Mouse (Mus musculus) spleen, adult 18-20 months (tissue): ENCODE measurements around the gene Lingo2.

Experiments used
- DNase-seq, 2 experiments: peaks; one replicate each; pipeline ENCODE4 v3.0.0; 2022; ENCODE audit warnings: mixed read lengths in 2 of 2

The Lingo2 gene

DNA sequence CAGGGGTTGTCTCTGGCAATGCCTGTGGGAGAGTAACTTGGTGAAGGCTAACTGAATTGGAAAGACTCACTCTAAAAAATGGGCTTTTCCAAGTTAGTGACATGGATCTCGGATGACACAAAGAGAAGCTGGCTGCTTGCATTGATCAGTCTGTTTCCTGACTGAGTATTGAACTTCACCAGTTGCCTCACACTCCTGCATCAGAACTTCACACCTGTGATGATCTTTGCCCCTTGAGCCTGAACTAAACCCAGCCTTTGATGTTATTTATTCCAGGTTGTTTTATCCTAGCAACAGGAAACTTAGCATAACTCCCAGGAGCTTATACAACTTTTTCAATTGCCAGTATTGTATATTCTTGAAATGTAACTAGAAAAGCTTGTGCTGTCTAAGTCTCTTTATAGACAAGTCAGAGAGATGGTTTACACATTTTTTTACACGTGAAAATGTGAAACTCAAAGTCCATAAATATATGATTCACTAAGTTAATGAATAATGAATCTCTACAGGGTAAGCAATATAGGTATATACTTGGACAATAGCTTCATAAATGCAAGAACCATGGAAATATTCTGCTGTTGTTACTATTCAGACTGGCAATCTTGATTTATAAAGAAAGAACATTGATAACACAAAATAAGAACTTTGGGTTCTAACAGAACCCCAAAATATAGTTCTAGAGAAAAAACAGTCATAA, 410.7 kb downstream of the Lingo2 start:
- no peak for DNase-seq

DNA sequence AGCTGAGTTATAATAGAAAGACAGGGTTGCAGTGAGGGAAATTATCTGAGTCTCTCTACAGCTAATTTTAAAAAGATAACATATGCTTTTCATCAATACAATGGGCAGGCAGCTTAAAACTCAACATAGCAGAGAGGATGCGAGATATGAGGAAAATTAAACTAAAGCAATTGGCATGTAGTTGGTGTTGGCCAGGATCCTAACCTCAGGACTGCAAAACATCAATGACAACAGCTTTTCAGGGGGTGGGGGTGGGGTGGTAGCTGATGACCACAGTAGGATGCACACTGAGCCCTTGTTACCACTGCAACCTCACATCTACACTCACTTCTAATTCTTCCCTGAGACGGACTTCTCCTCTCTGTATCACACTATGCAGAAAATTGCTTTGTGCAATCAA, 417.7 kb downstream of the Lingo2 start:
- no peak for DNase-seq

DNA sequence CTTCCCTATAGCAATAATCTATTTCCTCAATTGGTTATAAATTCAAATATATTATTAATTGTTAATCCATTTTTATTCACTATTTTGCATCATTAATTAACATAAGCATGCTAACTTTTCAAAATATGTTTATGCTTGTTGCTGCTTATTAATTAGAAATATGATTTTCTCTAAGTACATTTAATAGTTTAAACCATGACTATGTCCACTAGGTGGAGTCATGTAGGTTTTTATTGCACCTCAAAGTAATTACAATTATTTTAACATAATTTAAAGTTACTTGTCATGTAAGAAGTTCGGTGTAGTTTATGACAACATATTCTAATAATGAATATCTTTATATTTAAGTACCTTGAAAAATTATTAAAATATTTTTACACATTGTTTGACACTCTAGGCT, 461.3 kb downstream of the Lingo2 start:
- DNase-seq = no peak

GRCm38 (mm10) chr4:36435211-36435610, 516.3 kb downstream of the Lingo2 start:
- DNase-seq = no peak

- no peak for DNase-seq
These were observed 525.4 kb downstream of the Lingo2 start for GRCm38 (mm10) chr4:36426192-36426591.

DNA sequence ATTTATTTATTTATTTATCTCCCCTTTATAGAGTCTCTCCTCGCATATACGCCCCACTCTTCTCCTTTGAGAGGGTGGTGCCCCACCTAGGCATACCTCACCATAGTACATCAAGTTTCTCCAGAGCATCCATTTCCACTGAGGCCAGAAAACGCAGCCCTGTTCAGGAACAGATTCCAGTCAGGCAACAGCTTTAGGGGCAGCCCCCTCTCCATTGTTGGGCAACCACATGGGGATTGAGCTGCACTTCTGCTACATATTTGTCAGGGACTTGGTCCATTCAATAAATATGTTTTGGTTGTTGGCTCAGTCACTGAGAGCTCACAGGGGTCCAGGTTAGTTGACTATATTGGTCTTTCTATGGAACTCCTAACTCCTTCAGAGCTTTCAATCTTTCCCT, 544.2 kb downstream of the Lingo2 start:
- no peak for DNase-seq

DNA sequence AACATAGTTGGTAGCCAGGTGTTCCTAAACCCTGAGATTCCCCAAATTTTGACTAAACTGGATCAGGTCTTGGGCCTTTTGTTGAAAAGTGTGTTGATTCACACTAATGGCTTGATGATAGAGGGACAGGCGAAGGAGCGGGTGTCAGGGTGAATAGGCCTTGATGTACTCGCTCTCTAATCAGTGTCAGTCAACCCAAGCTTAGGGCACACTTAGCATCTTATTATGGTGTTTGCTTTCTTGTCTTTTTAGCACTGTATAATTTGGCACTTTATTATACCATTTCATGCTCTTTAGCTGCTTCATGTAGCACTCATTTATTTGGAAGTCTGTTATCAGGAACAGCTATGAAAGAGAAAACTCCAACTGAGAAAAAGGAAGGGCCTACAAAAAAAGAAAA, 582.6 kb downstream of the Lingo2 start:
- no peak for DNase-seq

DNA sequence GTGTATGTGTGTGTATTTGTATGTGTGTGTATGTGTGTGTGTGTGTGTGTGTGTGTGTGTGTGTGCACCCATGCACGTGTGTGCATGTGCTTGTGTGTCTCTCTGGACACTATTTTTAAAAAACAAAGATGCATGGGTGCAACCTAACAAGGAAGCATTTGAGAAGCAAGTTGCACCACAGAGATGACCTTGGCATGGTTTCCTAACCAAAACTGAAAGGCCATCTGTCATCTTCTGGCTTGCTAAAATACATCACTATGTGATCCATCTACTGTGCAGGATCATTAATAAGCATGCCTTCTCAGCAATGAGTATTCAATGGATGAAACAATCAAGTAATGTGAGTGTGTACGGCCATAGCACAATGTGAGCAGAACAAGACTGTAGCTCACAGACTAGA, 597.1 kb downstream of the Lingo2 start:
- DNase-seq = no peak

DNA sequence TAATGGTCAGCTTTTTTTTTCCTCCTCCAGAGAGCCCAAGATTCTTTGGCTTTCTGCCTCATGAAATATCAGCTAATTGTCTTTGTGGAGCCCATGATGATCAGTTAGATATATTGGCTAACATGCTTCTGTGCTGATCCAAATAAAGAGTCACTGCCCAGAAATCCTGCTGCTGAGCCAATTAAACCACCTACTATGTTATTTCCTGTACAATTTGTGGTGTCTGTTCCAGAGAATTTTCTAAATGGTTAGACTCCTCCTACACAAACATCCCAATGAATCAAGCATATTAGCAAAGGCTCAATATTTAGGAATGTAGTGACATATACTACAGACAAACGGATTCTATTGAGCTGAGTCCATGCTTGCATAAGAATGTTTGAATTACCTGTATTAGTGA, 619.8 kb downstream of the Lingo2 start:
- no peak for DNase-seq

DNA sequence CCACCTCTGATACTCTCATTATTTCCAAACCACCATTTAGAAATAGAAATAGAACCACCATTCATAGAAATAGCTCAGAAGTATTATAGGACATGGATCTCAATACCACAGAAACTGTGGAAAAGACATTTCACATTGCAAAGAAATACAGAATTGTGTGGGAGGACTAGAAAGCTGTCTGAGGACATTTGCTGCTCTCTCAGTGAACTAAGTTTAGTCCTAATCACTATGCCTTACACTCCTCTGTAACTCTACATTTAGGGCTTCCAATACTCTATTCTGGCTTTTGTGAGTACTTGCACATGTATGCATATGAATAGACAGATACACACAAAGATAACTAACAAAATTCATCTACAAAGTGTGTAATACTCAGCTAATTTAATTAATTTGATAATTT, 625.9 kb downstream of the Lingo2 start:
- no peak for DNase-seq

- no peak for DNase-seq
These were observed 638.5 kb downstream of the Lingo2 start for GRCm38 (mm10) chr4:36313067-36313466.

DNA sequence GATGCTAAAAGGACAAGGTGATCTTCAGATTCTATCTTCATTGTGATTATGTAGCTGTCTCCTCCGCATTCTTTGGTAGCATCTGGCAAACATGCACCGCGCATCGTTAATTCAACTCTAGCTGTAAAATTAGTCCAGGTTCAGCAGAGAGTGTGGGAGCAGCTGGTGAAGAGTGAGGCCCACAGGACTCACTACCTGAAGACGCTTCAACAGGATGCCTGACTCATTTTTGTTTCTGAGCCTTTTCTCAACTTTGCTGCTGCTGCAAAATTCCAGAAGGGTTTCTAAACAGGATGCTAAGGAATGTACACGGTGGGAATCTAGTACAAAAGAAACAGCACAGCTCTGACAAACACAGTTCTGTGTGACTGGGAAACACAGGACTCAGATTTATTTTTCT, 640.1 kb downstream of the Lingo2 start:
- no peak for DNase-seq

DNA sequence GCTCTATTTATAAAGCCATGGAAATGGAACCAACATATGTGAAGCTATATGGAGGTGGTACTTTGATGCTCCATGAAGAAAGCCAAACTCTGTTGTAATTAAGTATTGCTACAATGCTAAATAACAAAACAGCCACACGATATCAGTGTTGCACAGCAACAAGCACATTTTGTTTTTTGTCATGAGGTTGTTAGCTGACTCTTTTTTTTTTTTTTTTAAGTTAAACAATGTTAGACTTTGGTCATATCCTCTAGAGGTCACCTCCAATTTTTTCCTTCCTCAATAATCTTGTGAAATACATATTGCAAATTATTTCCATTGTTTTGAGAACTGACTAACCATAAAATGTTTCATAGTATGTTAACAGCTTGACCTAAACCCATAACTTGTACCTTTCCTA, 646.3 kb downstream of the Lingo2 start:
- no peak for DNase-seq

DNA sequence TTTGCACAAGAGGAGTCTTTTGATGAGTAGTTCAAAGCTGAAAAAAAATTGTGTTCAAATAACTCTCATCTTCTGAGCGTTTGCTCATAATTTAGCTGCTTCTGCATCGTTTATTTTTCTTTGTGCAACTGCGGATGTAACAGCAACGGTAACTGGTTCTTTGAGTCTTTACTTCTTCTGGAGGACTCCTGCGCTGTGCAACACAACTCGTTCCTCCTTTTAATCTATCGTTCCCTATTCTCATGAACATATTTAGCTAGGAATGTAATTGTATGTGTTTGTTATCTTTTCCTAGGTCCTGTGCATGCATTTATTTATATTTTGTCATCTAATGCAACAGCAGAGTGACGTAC, 661.9 kb downstream of the Lingo2 start:
- no peak for DNase-seq

DNA sequence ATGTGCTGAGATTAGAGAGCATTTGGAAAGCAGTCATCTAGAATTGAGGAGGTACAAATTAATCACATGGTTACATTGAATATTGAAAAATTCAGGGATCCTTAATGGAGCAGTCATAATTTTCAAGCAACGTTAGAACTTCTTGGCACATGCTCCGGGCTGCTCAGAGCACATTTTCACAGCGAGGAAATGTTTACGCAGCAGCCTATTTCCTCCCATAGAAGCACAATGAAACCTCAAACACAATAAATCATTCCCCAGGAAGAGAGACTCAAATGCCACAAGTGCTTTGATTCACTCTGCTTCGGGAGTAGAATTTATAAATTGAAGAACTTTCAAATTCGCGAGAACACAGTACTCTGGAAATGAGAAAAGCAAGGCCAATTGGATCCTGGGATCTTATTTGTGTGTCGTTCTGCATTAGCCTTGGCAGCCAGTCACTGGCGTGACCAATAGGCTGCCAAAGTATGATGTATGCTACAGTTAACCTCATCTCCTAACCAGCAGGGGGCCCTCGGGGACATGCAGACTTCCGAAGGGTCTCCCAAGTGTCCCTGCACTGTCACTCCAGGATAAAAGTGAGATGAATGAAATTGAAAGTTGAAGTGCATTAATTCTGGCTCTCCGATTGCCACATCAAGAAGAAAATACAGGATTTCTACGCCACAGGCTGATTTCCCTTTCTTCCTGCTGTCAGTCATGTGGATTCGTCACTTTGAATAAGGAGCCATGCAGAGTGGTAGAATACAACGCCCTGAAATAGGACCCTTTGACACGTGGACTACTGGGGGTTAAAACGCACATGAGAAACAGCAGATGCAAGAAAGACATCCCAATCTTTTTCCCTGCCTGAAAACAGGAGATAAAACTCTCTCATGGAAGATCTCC, 662.5 kb downstream of the Lingo2 start:
- DNase-seq = peak in 1 of 2 experiments; percentile 19

GRCm38 (mm10) chr4:36262436-36263169, 688.9 kb downstream of the Lingo2 start:
- no peak for DNase-seq

- no peak for DNase-seq
These were observed 765.2 kb downstream of the Lingo2 start for GRCm38 (mm10) chr4:36186231-36186922.

DNA sequence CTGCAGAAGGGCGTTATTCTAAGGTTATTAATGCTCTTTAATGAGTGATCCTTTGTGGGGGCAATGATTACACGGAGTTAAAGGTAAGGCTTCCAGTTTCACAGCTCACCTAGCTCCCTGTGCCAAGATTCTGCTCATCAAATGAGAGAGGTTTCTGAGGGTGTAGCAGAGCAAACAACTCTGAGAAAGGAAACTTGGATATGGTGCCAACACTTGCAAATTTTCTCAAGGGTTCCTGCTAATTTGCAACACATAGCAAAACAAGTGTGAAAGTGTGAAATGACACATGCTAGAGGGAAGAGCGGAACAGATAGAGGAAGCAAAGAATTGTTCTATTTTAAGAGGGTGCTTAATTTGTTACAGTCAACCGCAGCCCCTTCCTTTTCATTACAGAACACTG, 767.9 kb downstream of the Lingo2 start:
- DNase-seq = peak in 1 of 2 experiments; percentile 5

DNA sequence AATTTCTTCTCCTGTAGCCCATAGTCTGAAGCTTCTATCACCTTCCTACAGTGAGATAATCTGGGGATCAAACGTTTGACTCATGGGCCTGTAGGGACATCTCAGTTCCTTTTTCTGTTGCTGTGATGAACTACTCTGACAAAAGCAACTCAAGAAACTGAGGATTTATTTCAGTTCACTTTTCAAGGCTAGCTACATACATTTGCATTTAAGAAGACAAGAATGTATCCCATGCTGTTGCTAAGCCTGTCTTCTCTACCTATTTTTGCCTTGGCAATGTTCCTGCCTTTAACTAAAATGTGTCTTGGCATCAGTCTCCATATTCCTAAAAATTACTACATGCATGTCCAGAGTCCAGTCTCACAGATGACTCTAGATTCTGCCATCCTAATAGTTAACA, 781.4 kb downstream of the Lingo2 start:
- no peak for DNase-seq

GRCm38 (mm10) chr4:36131341-36131740, 820.2 kb downstream of the Lingo2 start:
- DNase-seq = no peak

DNA sequence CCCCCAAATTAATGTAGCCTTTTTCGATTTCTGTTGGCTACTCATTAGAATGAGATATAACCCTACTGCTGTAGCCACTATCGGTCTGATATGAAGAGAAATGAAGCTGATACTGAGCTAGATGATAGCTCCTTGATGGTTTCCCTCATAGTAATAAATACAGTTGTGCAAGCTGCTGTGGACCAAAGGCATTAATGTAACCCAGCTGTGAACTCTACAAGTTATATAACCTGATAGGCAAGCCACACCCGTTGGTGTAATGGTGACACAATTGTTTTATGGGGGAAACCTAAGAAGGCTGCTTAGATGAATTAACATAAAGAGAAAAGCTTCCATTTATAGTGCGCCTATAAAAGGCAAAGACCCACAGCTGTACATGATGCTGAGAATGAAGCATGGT, 856.1 kb downstream of the Lingo2 start:
- DNase-seq = no peak

GRCm38 (mm10) chr4:36081095-36081852, 870.3 kb downstream of the Lingo2 start:
- DNase-seq = no peak
